ENCODE assay signal across 23 mouse cellular contexts in the genomic region with DNA sequence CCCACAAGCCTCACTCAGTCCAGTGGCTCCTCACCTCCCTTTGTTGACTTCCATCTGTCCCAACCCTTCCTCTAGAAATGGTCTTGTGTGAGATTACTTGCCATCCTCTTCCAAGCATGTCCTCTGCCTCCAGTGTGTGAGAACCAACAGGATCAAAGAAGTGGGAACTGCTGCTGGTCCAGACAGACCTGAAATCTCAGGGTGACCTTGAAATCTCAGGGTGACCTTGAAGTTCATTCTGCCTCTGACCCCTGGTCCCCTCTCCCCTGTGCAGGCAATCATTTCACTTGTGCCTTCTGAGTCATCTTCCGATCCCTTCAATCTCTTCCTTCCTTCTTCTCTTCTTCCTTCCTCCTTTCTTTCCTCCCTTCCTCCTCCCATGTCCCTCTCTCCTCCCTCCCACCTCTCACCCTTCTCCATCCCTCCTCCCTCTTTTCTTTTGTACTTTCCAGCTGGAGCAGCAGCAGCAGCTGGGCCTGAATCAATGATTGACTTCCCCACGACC.
"Had no signal": no experiment of that assay in that cellular context is flagged by ENCODE, and none has a peak within 500 bp of the region (broad histone marks: within the 10 kb centered on the region; RNA-seq: fewer than 3 reads in every experiment).

No protein-coding gene starts in this region.

- H3K4me2 ChIP-seq: limb, embryonic 13.5 days; liver, embryonic 12.5 days; liver, embryonic 15.5 days; lung, embryonic 15.5 days; midbrain, embryonic 12.5 days had no signal

- ATAC-seq: liver, embryonic 12.5 days had no signal

- H3K4me3 ChIP-seq: layer of hippocampus, adult 2 months; limb, embryonic 10.5 days; limb, embryonic 13.5 days; liver, embryonic 12.5 days; liver, embryonic 15.5 days; lung, embryonic 15.5 days; megakaryocyte, embryonic 14.5 days; midbrain, embryonic 12.5 days had no signal

- H3K36me3 ChIP-seq: limb, embryonic 10.5 days; limb, embryonic 13.5 days; liver, embryonic 15.5 days; lung, embryonic 15.5 days; midbrain, embryonic 12.5 days had no signal

- DNase-seq: kidney, adult 8-10 months; kidney, postnatal 25 days; layer of hippocampus, adult 9-11 months; liver; lung, adult 18-20 months; lung, postnatal 10 days; lung, postnatal 36 days; right cerebral cortex, adult 18-20 months; right cerebral cortex, postnatal 14 days; right cerebral cortex, postnatal 4 days; thymus, adult 2 months; thymus, postnatal 14 days; thymus, postnatal 4 days had no signal

- H3K4me1 ChIP-seq: limb, embryonic 10.5 days; limb, embryonic 13.5 days; liver, embryonic 12.5 days; liver, embryonic 15.5 days; lung, embryonic 15.5 days had no signal

- H3K27me3 ChIP-seq: limb, embryonic 13.5 days; liver, embryonic 12.5 days; liver, embryonic 15.5 days; lung, embryonic 15.5 days; megakaryocyte, embryonic 14.5 days; midbrain, embryonic 12.5 days had no signal

- H3K9ac ChIP-seq: limb, embryonic 13.5 days; liver, embryonic 12.5 days; liver, embryonic 15.5 days; lung, embryonic 15.5 days; midbrain, embryonic 12.5 days had no signal

- H3K27ac ChIP-seq: kidney, postnatal 0 days; layer of hippocampus, adult 2 months; limb, embryonic 10.5 days; limb, embryonic 13.5 days; liver, embryonic 12.5 days; liver, embryonic 15.5 days; lung, embryonic 15.5 days; midbrain, embryonic 12.5 days; stomach, postnatal 0 days had no signal

- H3K9me3 ChIP-seq: limb, embryonic 10.5 days; limb, embryonic 13.5 days; liver, embryonic 12.5 days; liver, embryonic 15.5 days; lung, embryonic 15.5 days; megakaryocyte, embryonic 14.5 days; midbrain, embryonic 12.5 days had no signal
